Mouse (Mus musculus): Measurements from ENCODE around the gene Flt3. TPM values are rescaled to one million over a fixed set of nuclear protein-coding genes. Genes with fewer than 3 reads are reported as not detected.

Gene Flt3
- polyA plus RNA-seq, 1 experiment = 24.8 TPM

DNA sequence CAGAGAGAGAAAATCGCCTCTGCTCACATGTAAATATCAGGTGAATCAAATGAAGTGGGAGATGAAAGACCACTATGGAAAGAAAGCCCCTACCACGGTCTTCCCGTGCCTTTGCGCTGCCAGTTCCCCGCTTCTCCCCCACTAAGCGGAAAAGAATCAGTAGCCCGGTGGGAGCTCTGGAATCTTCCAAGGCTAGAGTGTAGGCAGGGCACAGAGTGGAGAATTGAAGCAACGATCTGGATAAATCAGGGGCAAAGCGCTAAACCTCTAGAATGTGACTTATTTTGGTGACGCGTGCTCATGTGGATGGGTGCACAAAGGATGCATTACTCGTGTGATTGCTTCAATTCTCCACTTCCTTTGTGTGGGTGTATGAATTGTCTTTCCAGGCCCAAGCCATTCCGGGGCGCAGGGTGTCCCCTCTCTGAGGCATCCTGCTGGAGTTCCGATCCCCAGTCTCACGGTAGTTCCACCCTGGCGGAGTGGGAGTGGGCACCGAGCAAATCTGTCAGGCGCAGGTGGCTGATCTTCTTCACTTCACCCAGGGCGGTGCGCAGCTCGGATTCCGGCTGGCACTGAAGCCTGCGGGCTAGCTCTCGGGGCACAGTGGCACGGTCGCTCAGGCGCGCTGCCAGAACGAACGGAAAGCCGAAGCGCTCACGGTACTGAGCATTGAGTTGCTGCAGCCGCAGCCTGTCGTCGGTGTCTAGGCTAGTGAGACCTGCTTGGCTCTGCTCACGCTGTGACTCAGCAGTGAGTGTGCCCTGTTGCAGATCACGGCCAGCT lies 85.5 kb downstream of the Flt3 start:
- no peaks in the 10 kb centered on the region; the same call in 1 of the 2 replicates for H3K27me3 ChIP-seq (ENCODE audit: control insufficient read depth, insufficient read depth, low read length)
- no peak for DNase-seq
- no peak overlapping the region for H3K27ac ChIP-seq (ENCODE audit: insufficient read depth, low read length)
- no peak overlapping the region for H3K4me3 ChIP-seq (replicated peaks; ENCODE audit: insufficient read depth, low read depth, low read length)
- H3K4me1 ChIP-seq (ENCODE audit: control insufficient read depth, insufficient read depth, low read length) = no peaks in the 10 kb centered on the region
- under 1% methylated on average over 39 of the region's 39 CpGs for WGBS
- TF ChIP-seq POLR2A (IDR thresholded peaks at IDR 0.05; ENCODE audit: borderline replicate concordance, insufficient read depth, low read length) (no peak), CTCF (IDR thresholded peaks at IDR 0.05; ENCODE audit: borderline replicate concordance, insufficient read depth, low read depth, low read length) (no peak)

DNA sequence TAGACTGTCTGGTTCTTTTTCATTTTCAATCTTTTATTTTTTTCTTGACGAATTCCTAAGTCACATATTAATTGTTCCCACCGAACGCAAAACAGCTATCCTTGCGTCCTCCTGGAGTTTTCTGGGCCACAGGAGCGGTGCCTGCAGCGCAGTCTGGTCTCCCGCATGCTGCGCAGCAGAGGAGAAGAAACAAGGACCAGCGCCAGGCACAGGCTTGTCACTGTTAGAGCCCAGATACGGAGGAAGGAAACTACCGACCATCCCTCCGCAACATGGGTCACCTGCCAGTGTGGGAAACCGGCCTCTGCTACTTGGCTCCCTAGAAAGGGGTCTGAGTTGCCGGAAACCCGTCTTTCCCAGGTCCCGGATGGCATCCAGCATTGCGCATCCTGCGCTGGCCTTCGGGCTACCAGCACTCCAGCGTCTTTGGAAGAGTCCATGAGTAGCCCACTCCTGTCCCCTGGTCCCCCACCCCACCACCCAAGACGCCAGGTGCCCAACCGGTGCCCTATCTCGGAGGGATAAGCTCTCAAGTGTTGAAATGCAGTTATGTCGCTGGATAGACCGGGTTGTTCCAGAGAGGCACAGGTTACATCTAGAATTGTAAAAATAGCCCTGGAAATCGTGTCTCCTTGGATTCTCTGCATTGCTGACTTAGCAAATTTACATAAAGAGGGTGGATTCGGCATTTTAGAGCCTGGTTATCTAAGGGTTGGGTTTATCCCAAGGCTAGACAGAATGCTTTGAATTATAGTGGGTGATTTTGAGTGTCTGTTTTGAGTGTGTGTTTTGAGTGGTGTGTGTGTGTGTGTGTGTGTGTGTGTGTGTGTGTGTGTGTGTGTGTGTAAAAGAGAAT lies 87.2 kb downstream of the Flt3 start:
- Histone ChIP-seq H3K27me3 (ENCODE audit: control insufficient read depth, insufficient read depth, low read length) (no peaks in the 10 kb centered on the region; the same call in 1 of the 2 replicates), H3K4me3 (replicated peaks; ENCODE audit: insufficient read depth, low read depth, low read length) (no peak overlapping the region), H3K4me1 (ENCODE audit: control insufficient read depth, insufficient read depth, low read length) (no peaks in the 10 kb centered on the region), H3K27ac (ENCODE audit: insufficient read depth, low read length) (no peak overlapping the region)
- 2% methylated on average over 27 of the region's 27 CpGs for WGBS
- DNase-seq = no peak
- TF ChIP-seq CTCF (IDR thresholded peaks at IDR 0.05; ENCODE audit: borderline replicate concordance, insufficient read depth, low read depth, low read length) (no peak), POLR2A (IDR thresholded peaks at IDR 0.05; ENCODE audit: borderline replicate concordance, insufficient read depth, low read length) (no peak)

DNA sequence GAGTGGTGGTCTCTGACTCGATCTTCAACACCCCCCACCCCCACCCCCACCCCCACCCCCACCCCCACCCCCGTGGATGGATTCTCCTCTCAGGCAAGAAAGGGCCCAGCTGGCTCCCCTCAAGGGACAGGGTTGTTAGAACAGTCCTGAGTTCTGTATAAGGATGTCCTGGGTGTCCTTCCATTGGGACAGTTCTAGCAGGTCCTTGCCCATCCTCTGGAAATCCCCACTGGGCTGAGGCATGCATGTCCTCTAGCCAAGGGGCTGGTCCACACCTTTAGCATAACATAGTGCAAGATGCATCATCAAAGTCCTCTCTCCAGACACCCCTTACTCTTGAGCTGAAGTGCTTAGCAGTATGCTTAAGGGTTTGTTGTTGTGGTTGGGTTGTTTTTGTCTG lies 90.5 kb downstream of the Flt3 start:
- TF ChIP-seq POLR2A (IDR thresholded peaks at IDR 0.05; ENCODE audit: borderline replicate concordance, insufficient read depth, low read length) (no peak), CTCF (IDR thresholded peaks at IDR 0.05; ENCODE audit: borderline replicate concordance, insufficient read depth, low read depth, low read length) (no peak)
- no peak overlapping the region for H3K27ac ChIP-seq (ENCODE audit: insufficient read depth, low read length)
- DNase-seq = no peak
- no peak overlapping the region for H3K4me3 ChIP-seq (replicated peaks; ENCODE audit: insufficient read depth, low read depth, low read length)
- H3K4me1 ChIP-seq (ENCODE audit: control insufficient read depth, insufficient read depth, low read length) = no peaks in the 10 kb centered on the region
- 8% methylated on average over 2 of the region's 2 CpGs for WGBS
- peaks cover 4% of the 10 kb centered on the region; the same call in 1 of the 2 replicates for H3K27me3 ChIP-seq (ENCODE audit: control insufficient read depth, insufficient read depth, low read length)

DNA sequence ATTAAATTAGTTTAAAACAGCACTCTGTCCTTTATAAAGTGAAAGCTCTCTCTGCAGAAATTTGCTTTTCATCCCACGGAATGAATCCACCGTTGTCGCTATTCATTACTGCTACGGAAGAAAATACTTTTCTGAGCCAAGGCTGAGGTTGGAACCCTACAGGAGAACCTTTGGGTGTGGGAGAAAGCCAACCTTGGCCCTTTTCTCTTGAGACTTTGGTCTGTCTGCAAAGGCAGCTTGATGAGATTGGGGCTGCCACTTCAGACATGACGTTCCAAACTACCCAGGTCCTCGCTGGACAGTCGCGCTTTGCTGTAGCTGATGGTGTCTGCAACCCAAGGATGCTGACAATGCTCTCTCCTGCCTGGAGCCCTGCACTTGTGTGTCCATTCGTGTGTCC lies 91.8 kb downstream of the Flt3 start:
- H3K4me1 ChIP-seq (ENCODE audit: control insufficient read depth, insufficient read depth, low read length) = no peaks in the 10 kb centered on the region
- H3K27me3 ChIP-seq (ENCODE audit: control insufficient read depth, insufficient read depth, low read length) = peaks cover 4% of the 10 kb centered on the region; the same call in 1 of the 2 replicates
- WGBS = 4% methylated on average over 9 of the region's 9 CpGs
- TF ChIP-seq POLR2A (IDR thresholded peaks at IDR 0.05; ENCODE audit: borderline replicate concordance, insufficient read depth, low read length) = no peak
- TF ChIP-seq CTCF (IDR thresholded peaks at IDR 0.05; ENCODE audit: borderline replicate concordance, insufficient read depth, low read depth, low read length) = no peak
- no peak for DNase-seq
- no peak overlapping the region for H3K4me3 ChIP-seq (replicated peaks; ENCODE audit: insufficient read depth, low read depth, low read length)
- no peak overlapping the region for H3K27ac ChIP-seq (ENCODE audit: insufficient read depth, low read length)

DNA sequence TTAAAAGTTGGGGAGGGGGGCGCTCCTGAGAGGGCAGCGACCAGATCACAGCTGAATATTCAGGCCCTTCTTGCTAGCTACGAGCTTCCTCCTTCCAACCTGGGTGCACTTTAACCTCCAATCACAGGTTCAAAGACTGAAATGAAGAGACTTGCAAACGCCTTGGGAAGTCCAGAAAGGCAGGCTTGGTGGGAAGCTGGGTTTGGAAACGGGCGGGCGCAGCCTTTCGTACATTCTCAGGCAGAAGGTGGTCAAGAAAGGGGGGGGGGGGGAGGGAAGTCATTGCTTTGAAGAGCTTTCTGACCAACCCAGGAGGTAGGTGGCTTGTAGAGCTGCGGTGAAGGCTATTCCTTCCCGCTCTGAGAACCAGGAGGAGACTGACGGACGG lies 92.9 kb downstream of the Flt3 start:
- no peak for DNase-seq
- Histone ChIP-seq H3K4me1 (ENCODE audit: control insufficient read depth, insufficient read depth, low read length) (no peaks in the 10 kb centered on the region), H3K4me3 (replicated peaks; ENCODE audit: insufficient read depth, low read depth, low read length) (no peak overlapping the region), H3K27ac (ENCODE audit: insufficient read depth, low read length) (no peak overlapping the region), H3K27me3 (ENCODE audit: control insufficient read depth, insufficient read depth, low read length) (peaks cover 7% of the 10 kb centered on the region; the same call in 1 of the 2 replicates)
- WGBS = 4% methylated on average over 12 of the region's 12 CpGs
- TF ChIP-seq POLR2A (IDR thresholded peaks at IDR 0.05; ENCODE audit: borderline replicate concordance, insufficient read depth, low read length) = no peak
- TF ChIP-seq CTCF (IDR thresholded peaks at IDR 0.05; ENCODE audit: borderline replicate concordance, insufficient read depth, low read depth, low read length) = no peak

DNA sequence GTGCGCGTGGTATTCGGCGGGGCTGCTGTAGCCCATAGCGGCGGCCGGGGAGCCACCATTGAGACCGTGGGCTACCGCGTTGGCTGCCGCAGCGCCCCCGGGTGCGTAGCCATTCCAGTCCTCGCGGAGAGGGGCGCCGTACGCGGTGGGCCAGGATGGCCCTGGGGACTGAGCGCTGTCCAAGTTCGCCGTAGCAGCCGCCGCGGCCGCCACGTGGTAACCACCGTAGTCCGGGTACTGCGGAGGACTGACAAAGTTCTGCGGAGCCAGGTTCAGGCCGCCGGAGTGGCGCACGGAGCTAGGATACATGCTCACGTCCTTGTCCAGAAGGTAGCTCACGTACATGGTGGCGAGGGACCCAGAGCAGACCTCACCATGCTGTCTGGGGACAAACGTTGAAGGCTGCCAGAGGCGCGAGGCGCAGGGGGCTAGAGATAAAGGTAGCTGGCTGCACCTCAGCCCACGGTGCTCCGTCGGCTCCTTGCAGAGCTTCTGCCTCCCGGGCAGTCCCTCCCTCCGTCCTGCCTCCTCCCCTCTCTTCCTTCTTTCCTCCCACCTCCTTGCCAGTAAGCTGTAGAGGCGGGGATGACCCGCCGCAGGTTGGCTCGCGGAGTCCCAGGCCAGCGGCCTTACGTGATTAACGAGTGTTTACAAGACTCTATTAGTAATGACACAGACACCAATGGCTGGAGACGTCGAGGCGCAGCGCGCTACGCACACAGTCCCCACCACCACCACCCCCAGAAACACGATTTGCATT lies 93.5 kb downstream of the Flt3 start, which contains the start of gene Cdx2:
TSS of gene Cdx2 (minus strand) at position 633 of the 760 bp plus-strand sequence.
- no peak within 1 kb of the TSS for H3K4me3 ChIP-seq (replicated peaks; ENCODE audit: insufficient read depth, low read depth, low read length)
- TF ChIP-seq POLR2A (IDR thresholded peaks at IDR 0.05; ENCODE audit: borderline replicate concordance, insufficient read depth, low read length) (no peak), CTCF (IDR thresholded peaks at IDR 0.05; ENCODE audit: borderline replicate concordance, insufficient read depth, low read depth, low read length) (no peak)
- no peak within 1 kb of the TSS for H3K27ac ChIP-seq (ENCODE audit: insufficient read depth, low read length)
- peaks cover 7% of the 10 kb centered on the region; the same call in 1 of the 2 replicates for H3K27me3 ChIP-seq (ENCODE audit: control insufficient read depth, insufficient read depth, low read length)
- 1% methylated on average over 63 of the region's 63 CpGs for WGBS
- DNase-seq = no peak
- H3K4me1 ChIP-seq (ENCODE audit: control insufficient read depth, insufficient read depth, low read length) = no peaks in the 10 kb centered on the region

Data from cerebellum, adult 2 months (tissue).